Mouse (Mus musculus) liver, embryonic 12.5 days (tissue): ENCODE measurements around the gene Fam53b. TPM values are rescaled to one million over a fixed set of nuclear protein-coding genes. Genes with fewer than 3 reads are reported as not detected.

Experiments used
- ATAC-seq: fragments of 200-750 bp; cut with Nextera tagmentation; 2 replicates; pipeline ENCODE4 v1.8.0; 2017; ENCODE audit warnings: moderate number of reproducible peaks, mild to moderate bottlenecking, moderate library complexity
- H3K27ac ChIP-seq: fragments of 300-500 bp; sonication (generic); 2 replicates; pipeline ENCODE4 v1.5.1; 2016; ENCODE audit warnings: mild to moderate bottlenecking
- H3K27me3 ChIP-seq: fragments of 300-500 bp; sonication (generic); replicated peaks from 2 replicates; pipeline ENCODE4 v1.6.1; 2016; ENCODE audit warnings: mild to moderate bottlenecking, moderate library complexity
- H3K36me3 ChIP-seq: fragments of 300-500 bp; sonication (generic); 2 replicates; pipeline ENCODE4 v1.6.1; 2016; ENCODE audit warnings: mild to moderate bottlenecking, moderate library complexity
- H3K4me1 ChIP-seq: fragments of 300-500 bp; sonication (generic); 2 replicates; pipeline ENCODE4 v1.6.1; 2016
- H3K4me2 ChIP-seq: fragments of 300-500 bp; sonication (generic); 2 replicates; pipeline ENCODE4 v1.6.1; 2016; ENCODE audit warnings: mild to moderate bottlenecking, moderate library complexity
- H3K4me3 ChIP-seq: fragments of 300-500 bp; sonication (generic); 2 replicates; pipeline ENCODE4 v1.5.1; 2016; ENCODE audit warnings: mild to moderate bottlenecking, moderate library complexity
- H3K9ac ChIP-seq: fragments of 300-500 bp; sonication (generic); 2 replicates; pipeline ENCODE4 v1.6.1; 2016; ENCODE audit warnings: mild to moderate bottlenecking, moderate library complexity
- H3K9me3 ChIP-seq: fragments of 300-500 bp; sonication (generic); replicated peaks from 2 replicates; pipeline ENCODE4 v1.6.1; 2016; ENCODE audit warnings: mild to moderate bottlenecking, moderate library complexity
- WGBS: fragments of 180-500 bp; shearing (Covaris S2); methylation state at CpG from one replicate; pipeline ENCODE4 v1.1.7; 2016; ENCODE audit not compliant: insufficient replicate concordance; 5-methylcytosine and 5-hydroxymethylcytosine counted together
- polyA plus RNA-seq: library from polyadenylated mRNA; unstranded; fragments of >200 nt; fragmentation: Nextera tagmentation; extraction: Ambion mirVana; gene quantifications from 2 replicates; pipeline ENCODE4 v1.2.1, GENCODE M21; 2016

The Fam53b gene
- polyA plus RNA-seq, 1 experiment from 2014 or later, result 28.8 TPM

DNA sequence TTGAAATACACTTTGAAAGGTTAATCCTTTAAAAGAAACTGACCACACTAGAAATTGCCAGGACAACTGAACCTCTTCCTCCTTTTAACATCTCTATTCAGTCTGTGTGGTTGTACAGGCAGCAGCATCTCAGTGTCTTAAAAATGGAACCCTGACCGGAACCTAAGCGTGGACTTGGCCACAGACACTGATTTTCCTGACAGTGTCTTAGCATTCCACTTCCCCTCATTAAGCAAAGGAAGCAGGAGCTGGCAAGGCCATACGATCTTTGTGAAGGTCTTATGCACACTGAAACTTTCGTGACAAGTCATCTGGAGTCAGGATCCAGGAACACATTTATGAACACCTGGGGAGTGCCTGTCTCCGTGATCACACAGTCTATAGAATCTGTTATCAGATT, 29.6 kb downstream of the Fam53b start:
- 78% methylated on average over 5 of the region's 5 CpGs for WGBS
- Histone ChIP-seq H3K27ac (no peak overlapping the region), H3K4me2 (no peak overlapping the region), H3K9me3 (no peaks in the 10 kb centered on the region), H3K9ac (no peak overlapping the region), H3K4me1 (peaks cover 76% of the 10 kb centered on the region), H3K4me3 (no peak overlapping the region), H3K36me3 (no peaks in the 10 kb centered on the region), H3K27me3 (no peaks in the 10 kb centered on the region)
- no peak for ATAC-seq

DNA sequence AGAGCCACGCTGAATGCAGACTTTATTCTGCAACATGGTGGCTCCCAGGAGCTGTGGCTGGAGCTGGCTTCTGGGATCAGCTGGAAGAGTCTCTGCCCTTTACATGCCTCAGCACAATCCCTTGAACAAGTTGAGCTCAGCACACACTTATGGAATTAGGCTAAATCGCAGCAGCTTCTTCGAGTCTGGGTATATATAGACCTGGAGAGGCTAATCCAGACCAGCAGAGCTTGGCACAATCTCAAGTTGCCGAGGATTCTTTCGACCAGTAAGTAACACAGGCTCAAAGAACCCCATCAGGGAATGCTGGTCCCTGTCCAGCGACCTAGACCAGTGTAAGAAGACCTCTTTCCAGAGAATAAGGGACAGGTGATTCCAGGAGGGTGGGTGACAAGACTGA, 31.8 kb downstream of the Fam53b start:
- no peak for ATAC-seq
- no peak overlapping the region for H3K9ac ChIP-seq
- no peak overlapping the region for H3K4me2 ChIP-seq
- peaks cover 11% of the 10 kb centered on the region; the same call in 1 of the 2 replicates for H3K36me3 ChIP-seq
- no peaks in the 10 kb centered on the region for H3K9me3 ChIP-seq
- no peaks in the 10 kb centered on the region for H3K27me3 ChIP-seq
- WGBS, result 75% methylated on average over 6 of the region's 6 CpGs
- H3K4me1 ChIP-seq, result peaks cover 85% of the 10 kb centered on the region
- H3K27ac ChIP-seq, result 0 out of 2 replicates have a peak overlapping the region, but pooled peaks have one; percentile 96
- H3K4me3 ChIP-seq, result no peak overlapping the region

DNA sequence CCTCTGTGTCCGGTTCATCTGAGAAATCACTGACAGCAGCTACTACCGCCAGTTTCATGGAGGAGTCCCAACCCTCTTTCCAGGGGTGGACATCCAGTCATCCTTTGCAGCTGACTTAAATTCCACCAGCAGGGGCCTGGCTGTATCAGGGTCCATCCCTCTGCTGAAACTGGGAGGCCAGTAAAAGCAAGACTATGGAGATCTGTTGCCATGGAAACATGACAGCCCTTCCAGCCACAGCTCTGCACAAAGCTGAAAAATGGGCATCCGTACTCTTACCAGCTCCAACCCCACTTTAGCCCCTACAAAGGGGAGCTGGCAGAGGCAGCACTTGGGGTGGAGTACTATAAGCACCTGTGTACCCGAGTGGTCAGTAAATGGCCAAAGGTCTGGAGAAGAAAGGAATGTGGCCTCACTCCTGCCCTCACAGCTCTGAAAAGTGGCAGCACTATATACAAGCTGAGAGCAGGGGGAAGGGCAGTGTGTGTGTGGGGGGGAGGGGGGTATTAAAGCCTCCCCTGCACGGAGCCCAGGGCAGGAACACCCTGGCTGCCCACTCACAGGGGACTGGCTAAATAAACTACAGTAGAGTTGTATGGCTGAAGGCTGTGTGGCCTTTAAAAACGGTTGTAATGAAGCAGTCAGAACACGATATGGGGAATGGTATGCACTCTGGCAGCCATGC, 32.4 kb downstream of the Fam53b start:
- Histone ChIP-seq H3K4me2 (no peak overlapping the region), H3K27me3 (no peaks in the 10 kb centered on the region), H3K4me1 (peaks cover 85% of the 10 kb centered on the region), H3K36me3 (peaks cover 16% of the 10 kb centered on the region; the same call in 1 of the 2 replicates), H3K4me3 (no peak overlapping the region), H3K27ac (peak overlapping the region; percentile 96; the same call in 1 of the 2 replicates), H3K9me3 (no peaks in the 10 kb centered on the region), H3K9ac (no peak overlapping the region)
- no peak for ATAC-seq
- WGBS, result 65% methylated on average over 7 of the region's 7 CpGs

DNA sequence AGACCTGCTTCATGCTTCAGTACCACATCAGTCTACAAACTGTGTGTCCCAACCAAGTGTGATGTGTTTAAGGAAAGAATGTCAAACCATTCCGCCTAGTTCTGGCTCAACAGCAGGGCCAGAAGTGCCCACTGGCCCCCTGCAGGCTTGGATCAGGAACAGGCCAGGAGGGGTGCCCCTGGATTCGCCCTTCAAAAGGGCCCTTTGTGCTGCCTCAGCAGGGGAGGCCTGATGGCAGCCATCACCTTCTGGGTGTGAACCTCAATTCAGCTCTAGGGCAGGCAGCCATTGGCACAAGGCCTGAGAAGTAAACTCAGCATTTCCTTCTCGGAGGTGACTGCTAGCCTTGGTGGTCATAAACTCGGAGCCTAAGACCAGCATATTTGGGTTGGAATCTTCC, 33.1 kb downstream of the Fam53b start:
- H3K4me1 ChIP-seq, result peaks cover 85% of the 10 kb centered on the region
- no peak overlapping the region for H3K4me3 ChIP-seq
- H3K27ac ChIP-seq, result peak overlapping the region; percentile 96
- WGBS, result 82% methylated on average over 4 of the region's 4 CpGs
- H3K36me3 ChIP-seq, result peaks cover 20% of the 10 kb centered on the region
- ATAC-seq, result no peak
- H3K4me2 ChIP-seq, result no peak overlapping the region
- H3K27me3 ChIP-seq, result no peaks in the 10 kb centered on the region
- no peaks in the 10 kb centered on the region for H3K9me3 ChIP-seq
- no peak overlapping the region for H3K9ac ChIP-seq

DNA sequence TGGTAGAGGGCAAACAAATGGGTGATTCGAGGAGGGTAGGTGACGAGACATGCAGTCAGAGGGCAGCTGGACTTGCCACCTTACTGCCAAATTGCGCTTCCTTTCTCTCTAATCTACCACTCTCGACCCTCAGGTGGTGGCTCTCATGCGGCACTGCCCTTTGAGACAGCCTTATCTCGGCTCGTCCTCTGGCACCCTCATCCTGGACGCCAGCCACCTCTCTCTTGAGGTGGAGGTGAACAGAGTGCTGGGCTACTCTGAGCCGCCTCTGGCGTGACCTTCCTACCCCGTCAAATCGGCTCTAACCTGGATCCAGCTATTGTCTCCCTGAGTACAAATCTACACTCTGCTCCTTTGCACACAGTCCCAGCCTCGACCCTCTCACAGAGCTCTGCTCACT, 35.1 kb downstream of the Fam53b start:
- peak; percentile 35 for ATAC-seq
- WGBS, result 62% methylated on average over 13 of the region's 13 CpGs
- Histone ChIP-seq H3K9me3 (no peaks in the 10 kb centered on the region), H3K4me3 (0 out of 2 replicates have a peak overlapping the region, but pooled peaks have one; percentile 33), H3K27me3 (no peaks in the 10 kb centered on the region), H3K27ac (peak overlapping the region; percentile 96), H3K36me3 (peaks cover 37% of the 10 kb centered on the region), H3K9ac (peak overlapping the region; percentile 86), H3K4me1 (peaks cover 91% of the 10 kb centered on the region), H3K4me2 (peak overlapping the region; percentile 77)

DNA sequence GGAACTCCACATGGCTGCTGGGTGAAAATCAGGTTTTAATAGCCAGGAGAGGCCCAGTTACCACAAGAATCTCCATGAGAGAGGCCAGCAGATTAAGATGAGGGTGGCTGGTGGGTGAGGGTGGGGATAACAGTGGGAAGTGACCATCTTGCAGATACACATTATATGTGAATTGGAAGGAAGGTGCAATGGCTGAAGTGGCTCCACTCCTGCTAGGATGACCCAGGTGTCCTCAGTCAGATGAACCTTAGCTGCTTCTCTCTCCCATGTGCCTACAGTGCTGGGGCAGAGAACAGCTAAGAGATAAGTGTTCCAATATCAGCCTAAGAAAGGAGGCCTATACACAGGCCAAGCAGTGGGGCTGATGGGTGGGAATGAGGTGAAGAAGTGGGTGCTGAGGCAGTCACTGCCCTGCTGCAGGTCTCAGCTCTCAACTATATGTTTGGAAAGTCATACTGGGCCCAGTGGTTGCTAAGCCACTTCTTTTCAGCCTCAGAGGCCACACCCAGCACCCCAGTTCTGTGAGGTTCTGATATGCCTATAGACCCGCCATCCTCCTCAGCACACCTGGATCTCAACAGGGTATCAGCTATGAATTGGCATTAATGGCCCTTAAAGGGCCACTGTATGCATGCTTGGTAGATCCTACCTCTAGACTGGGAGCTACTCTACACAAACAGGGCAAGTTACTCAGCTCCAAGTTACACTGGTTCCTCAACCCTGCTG, 35.8 kb downstream of the Fam53b start:
- peaks cover 93% of the 10 kb centered on the region for H3K4me1 ChIP-seq
- H3K4me2 ChIP-seq, result peak overlapping the region; percentile 77
- ATAC-seq, result peak; percentile 90
- no peaks in the 10 kb centered on the region for H3K27me3 ChIP-seq
- 24% methylated on average over 1 of the region's 1 CpGs for WGBS
- peaks cover 43% of the 10 kb centered on the region for H3K36me3 ChIP-seq
- no peaks in the 10 kb centered on the region for H3K9me3 ChIP-seq
- H3K4me3 ChIP-seq, result peak overlapping the region; percentile 33
- peak overlapping the region; percentile 86 for H3K9ac ChIP-seq
- peak overlapping the region; percentile 96 for H3K27ac ChIP-seq

DNA sequence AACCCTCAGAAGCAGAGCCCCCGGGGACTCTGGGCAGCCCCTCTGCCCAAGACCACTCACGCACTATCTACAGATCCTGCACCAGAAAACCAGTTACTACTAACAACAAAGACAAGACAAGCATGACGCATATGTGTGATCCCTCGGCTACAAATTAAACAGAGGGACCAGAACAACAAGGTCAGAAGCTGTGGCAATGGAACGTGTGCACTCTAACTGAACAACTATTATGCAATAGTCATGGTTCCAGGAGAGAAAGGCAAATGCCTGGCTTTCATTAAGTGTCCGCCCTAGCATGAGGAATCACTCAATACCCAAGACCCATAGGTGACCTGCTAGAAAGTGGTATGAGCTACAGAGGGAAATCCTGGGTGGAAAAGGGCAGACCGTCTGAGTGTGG, 36.6 kb downstream of the Fam53b start:
- no peaks in the 10 kb centered on the region for H3K9me3 ChIP-seq

DNA sequence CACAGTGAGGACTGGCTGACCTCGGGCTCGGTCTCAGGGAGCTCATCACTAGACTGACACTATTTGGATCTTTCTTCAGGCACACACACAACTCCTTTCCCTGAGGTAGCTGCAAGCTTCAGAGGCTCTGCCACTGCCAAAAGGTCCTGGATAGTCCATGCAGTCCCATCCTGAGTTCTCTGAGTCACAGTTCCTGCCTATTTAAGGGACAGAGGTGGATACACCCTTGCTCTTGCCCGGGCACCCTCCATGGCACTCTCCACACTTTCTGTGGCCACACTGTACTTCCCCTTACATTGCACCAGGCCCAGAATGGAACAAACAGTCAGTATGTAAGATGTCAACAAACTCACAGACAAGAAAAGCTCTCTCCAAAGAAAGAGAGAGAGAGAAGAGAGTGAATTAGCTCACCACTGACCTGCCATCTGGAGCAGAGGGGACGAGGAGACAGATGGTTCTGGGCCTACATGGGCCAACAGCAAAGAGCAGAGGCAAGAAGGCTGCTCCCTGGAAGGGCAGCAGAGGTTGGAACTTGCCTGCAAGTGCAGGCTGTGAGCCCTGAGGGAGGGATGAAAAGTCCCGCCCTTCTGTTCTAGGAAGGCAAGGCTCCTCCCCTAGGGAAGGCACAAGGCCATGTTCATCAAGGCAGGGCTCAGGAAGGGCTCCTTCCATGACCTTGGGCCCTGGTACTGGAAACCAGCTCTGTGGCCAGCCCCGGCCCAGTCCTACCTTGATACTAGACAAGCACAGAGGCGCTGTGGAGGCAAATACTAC, 37.2 kb downstream of the Fam53b start:
- H3K27ac ChIP-seq, result peak overlapping the region; percentile 96
- H3K9me3 ChIP-seq, result no peaks in the 10 kb centered on the region
- H3K4me1 ChIP-seq, result peaks cover 100% of the 10 kb centered on the region
- H3K36me3 ChIP-seq, result peaks cover 50% of the 10 kb centered on the region
- WGBS, result 64% methylated on average over 7 of the region's 7 CpGs
- peak overlapping the region; percentile 77 for H3K4me2 ChIP-seq
- H3K4me3 ChIP-seq, result peak overlapping the region; percentile 64
- H3K9ac ChIP-seq, result peak overlapping the region; percentile 86
- peak; percentile 68 for ATAC-seq
- no peaks in the 10 kb centered on the region for H3K27me3 ChIP-seq

More for the DNA sequence above, 36.6 kb downstream of the Fam53b start:
- H3K27me3 ChIP-seq, result no peaks in the 10 kb centered on the region
- ATAC-seq, result no peak
- peaks cover 99% of the 10 kb centered on the region for H3K4me1 ChIP-seq
- H3K4me3 ChIP-seq, result peak overlapping the region; percentile 64
- H3K4me2 ChIP-seq, result peak overlapping the region; percentile 77
- WGBS, result 76% methylated on average over 7 of the region's 7 CpGs
- H3K9ac ChIP-seq, result peak overlapping the region; percentile 86
- peaks cover 44% of the 10 kb centered on the region for H3K36me3 ChIP-seq
- H3K27ac ChIP-seq, result peak overlapping the region; percentile 96

DNA sequence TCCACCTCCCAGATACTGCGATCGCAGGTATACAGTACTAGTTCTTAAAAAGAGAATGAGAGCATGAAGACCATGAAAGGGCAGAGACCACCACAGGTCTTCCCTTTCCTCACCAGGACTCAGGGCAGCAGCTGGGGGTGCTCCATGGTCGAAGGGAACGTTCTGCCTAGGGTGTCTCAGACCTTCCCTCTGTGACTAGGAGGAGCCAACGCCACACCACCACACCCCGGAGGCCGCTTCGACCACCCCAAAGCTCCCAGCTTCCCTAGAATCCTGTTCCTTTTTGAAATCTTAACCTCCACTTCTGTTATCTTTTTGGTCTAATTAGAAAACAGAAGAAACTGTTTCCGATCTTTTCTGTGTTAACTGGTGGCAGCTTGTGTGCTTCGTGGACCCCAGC, 37.8 kb downstream of the Fam53b start:
- Histone ChIP-seq H3K27ac (peak overlapping the region; percentile 96), H3K9me3 (no peaks in the 10 kb centered on the region), H3K27me3 (no peaks in the 10 kb centered on the region), H3K4me2 (peak overlapping the region; percentile 77), H3K4me3 (peak overlapping the region; percentile 64), H3K36me3 (peaks cover 56% of the 10 kb centered on the region), H3K4me1 (peaks cover 98% of the 10 kb centered on the region), H3K9ac (peak overlapping the region; percentile 86)
- WGBS, result 79% methylated on average over 10 of the region's 10 CpGs
- ATAC-seq, result no peak

DNA sequence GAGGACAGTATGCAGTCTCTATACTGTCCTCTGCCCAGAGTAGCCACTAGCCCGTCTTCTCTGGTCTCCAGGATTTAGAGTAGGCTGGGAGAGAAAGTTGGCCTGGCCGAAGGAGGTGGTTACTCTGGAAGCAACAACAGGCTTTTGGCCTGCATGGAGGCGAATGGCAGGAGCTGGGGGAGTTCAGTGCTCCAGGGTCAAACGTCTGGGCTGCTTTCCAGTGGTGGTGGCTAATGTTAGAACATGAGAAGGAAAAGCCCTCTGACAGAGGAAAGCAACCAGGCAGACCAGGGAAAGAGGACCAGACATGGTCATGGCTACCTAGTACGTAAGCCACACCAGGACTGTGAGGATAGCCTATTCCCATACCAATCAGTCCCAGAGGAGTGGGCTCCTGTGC, 38.4 kb downstream of the Fam53b start:
- 79% methylated on average over 5 of the region's 5 CpGs for WGBS
- H3K4me1 ChIP-seq, result peaks cover 98% of the 10 kb centered on the region
- no peak for ATAC-seq
- H3K27ac ChIP-seq, result peak overlapping the region; percentile 96
- H3K4me2 ChIP-seq, result peak overlapping the region; percentile 77
- no peaks in the 10 kb centered on the region for H3K27me3 ChIP-seq
- H3K9me3 ChIP-seq, result no peaks in the 10 kb centered on the region
- H3K4me3 ChIP-seq, result peak overlapping the region; percentile 64
- peaks cover 62% of the 10 kb centered on the region for H3K36me3 ChIP-seq
- peak overlapping the region; percentile 86 for H3K9ac ChIP-seq

DNA sequence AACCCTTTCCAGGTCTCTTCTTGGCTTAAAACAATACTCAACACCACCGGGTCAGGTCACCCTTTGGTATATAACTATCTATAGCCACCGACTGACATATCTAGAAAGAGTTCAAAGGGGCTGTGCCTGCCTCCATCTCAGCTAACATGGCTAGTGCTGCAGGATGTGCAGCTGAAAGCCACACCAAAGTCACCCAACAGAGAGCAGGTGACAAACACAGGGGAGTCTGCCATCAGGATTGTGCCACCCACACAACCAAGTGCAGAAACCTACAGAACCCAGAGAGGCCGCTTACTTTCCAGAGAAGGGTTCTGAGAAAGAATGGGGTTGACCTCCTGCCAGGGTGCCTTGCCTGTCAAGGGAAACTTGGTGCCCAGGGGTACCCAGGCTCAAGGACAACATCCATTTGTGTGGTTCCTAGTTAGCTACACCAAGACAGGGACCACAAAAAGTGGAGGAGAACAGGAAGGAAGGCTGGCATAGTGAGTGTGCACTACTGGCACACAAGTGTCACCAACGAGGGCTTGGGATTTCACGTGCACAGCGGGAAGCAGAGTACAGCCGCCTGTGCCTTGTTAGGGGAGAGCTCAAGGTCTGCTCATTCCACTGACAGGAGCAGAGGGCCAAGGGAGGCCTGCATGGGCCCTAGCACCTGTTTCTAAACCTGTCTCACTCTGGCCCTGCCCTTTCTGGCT, 40.5 kb downstream of the Fam53b start:
- Histone ChIP-seq H3K27ac (peak overlapping the region; percentile 96), H3K36me3 (peaks cover 79% of the 10 kb centered on the region), H3K9ac (peak overlapping the region; percentile 86), H3K4me1 (peaks cover 98% of the 10 kb centered on the region), H3K4me2 (peak overlapping the region; percentile 77), H3K27me3 (no peaks in the 10 kb centered on the region), H3K9me3 (no peaks in the 10 kb centered on the region), H3K4me3 (peak overlapping the region; percentile 64)
- ATAC-seq, result peak; percentile 18
- WGBS, result 68% methylated on average over 7 of the region's 7 CpGs
